Mouse (Mus musculus) embryonic facial prominence, embryonic 15.5 days (tissue): Measurements from ENCODE around the gene Galnt2. TPM values are rescaled to one million over a fixed set of nuclear protein-coding genes. Genes with fewer than 3 reads are reported as not detected.

Experiments used
- ATAC-seq: fragments of 200-750 bp; cut with Nextera tagmentation; 2 replicates; pipeline ENCODE4 v1.8.0; 2017; ENCODE audit warnings: low read depth, moderate TSS enrichment; ENCODE audit not compliant: insufficient number of reproducible peaks, low FRiP score, low TSS enrichment
- H3K27ac ChIP-seq: fragments of 300-500 bp; sonication (generic); replicated peaks from 2 replicates; pipeline ENCODE4 v1.5.1; 2015; ENCODE audit warnings: mild to moderate bottlenecking, inconsistent platforms
- H3K27me3 ChIP-seq: fragments of 300-500 bp; sonication (generic); 2 replicates; pipeline ENCODE4 v1.6.1; 2015; ENCODE audit warnings: inconsistent platforms
- H3K36me3 ChIP-seq: fragments of 300-500 bp; sonication (generic); 2 replicates; pipeline ENCODE4 v1.6.1; 2015; ENCODE audit warnings: mild to moderate bottlenecking, inconsistent platforms
- H3K4me1 ChIP-seq: fragments of 300-500 bp; sonication (generic); 2 replicates; pipeline ENCODE4 v1.6.1; 2015; ENCODE audit warnings: inconsistent platforms
- H3K4me2 ChIP-seq: fragments of 300-500 bp; sonication (generic); replicated peaks from 2 replicates; pipeline ENCODE4 v1.6.1; 2015; ENCODE audit warnings: mild to moderate bottlenecking, inconsistent platforms
- H3K4me3 ChIP-seq: fragments of 300-500 bp; sonication (generic); replicated peaks from 2 replicates; pipeline ENCODE4 v1.5.1; 2015; ENCODE audit warnings: mild to moderate bottlenecking, inconsistent platforms
- H3K9ac ChIP-seq: fragments of 300-500 bp; sonication (generic); 2 replicates; pipeline ENCODE4 v1.6.1; 2015; ENCODE audit warnings: inconsistent platforms
- H3K9me3 ChIP-seq: fragments of 300-500 bp; sonication (generic); replicated peaks from 2 replicates; pipeline ENCODE4 v1.6.1; 2016; ENCODE audit warnings: inconsistent platforms
- WGBS: fragments of 180-500 bp; shearing (Covaris S2); methylation state at CpG from one replicate; pipeline ENCODE4 v1.1.7; 2015; 5-methylcytosine and 5-hydroxymethylcytosine counted together
- polyA plus RNA-seq: library from polyadenylated mRNA; unstranded; fragments of >200 nt; fragmentation: Nextera tagmentation; extraction: Ambion mirVana; gene quantifications from 2 replicates; pipeline ENCODE4 v1.2.1, GENCODE M21; 2015

The Galnt2 gene
- polyA plus RNA-seq, 1 experiment from 2014 or later, result 40.0 TPM

GRCm38 (mm10) chr8:124375168-124375567 lies 144.0 kb downstream of the Galnt2 start:
- no peaks in the 10 kb centered on the region for H3K27me3 ChIP-seq
- no peaks in the 10 kb centered on the region for H3K4me1 ChIP-seq
- H3K9me3 ChIP-seq, result no peaks in the 10 kb centered on the region
- H3K36me3 ChIP-seq, result no peaks in the 10 kb centered on the region
- H3K27ac ChIP-seq, result no peak overlapping the region
- no peak overlapping the region for H3K4me2 ChIP-seq
- H3K4me3 ChIP-seq, result no peak overlapping the region
- no peak overlapping the region for H3K9ac ChIP-seq
- no peak for ATAC-seq
- WGBS, result 79% methylated on average over 6 of the region's 6 CpGs

- no peak overlapping the region for H3K4me2 ChIP-seq
- H3K4me3 ChIP-seq, result no peak overlapping the region
- H3K9me3 ChIP-seq, result no peaks in the 10 kb centered on the region
- 85% methylated on average over 9 of the region's 9 CpGs for WGBS
- no peak overlapping the region for H3K27ac ChIP-seq
- no peak for ATAC-seq
- H3K36me3 ChIP-seq, result no peaks in the 10 kb centered on the region
- H3K27me3 ChIP-seq, result no peaks in the 10 kb centered on the region
- no peak overlapping the region for H3K9ac ChIP-seq
- no peaks in the 10 kb centered on the region for H3K4me1 ChIP-seq
These were observed 144.5 kb downstream of the Galnt2 start for GRCm38 (mm10) chr8:124375727-124376126.

GRCm38 (mm10) chr8:124376406-124376805 lies 145.2 kb downstream of the Galnt2 start:
- H3K27ac ChIP-seq, result no peak overlapping the region
- no peak overlapping the region for H3K9ac ChIP-seq
- no peak overlapping the region for H3K4me2 ChIP-seq
- H3K27me3 ChIP-seq, result no peaks in the 10 kb centered on the region
- no peak for ATAC-seq
- WGBS, result 84% methylated on average over 12 of the region's 12 CpGs
- H3K9me3 ChIP-seq, result no peaks in the 10 kb centered on the region
- no peaks in the 10 kb centered on the region for H3K4me1 ChIP-seq
- no peaks in the 10 kb centered on the region for H3K36me3 ChIP-seq
- H3K4me3 ChIP-seq, result no peak overlapping the region

- no peaks in the 10 kb centered on the region for H3K27me3 ChIP-seq
- H3K9me3 ChIP-seq, result no peaks in the 10 kb centered on the region
- WGBS, result 67% methylated on average over 6 of the region's 6 CpGs
- H3K36me3 ChIP-seq, result no peaks in the 10 kb centered on the region
- peaks cover 3% of the 10 kb centered on the region; the same call in 1 of the 2 replicates for H3K4me1 ChIP-seq
- ATAC-seq, result no peak
- H3K9ac ChIP-seq, result no peak overlapping the region
- no peak overlapping the region for H3K4me2 ChIP-seq
- no peak overlapping the region for H3K4me3 ChIP-seq
- no peak overlapping the region for H3K27ac ChIP-seq
These were observed 148.1 kb downstream of the Galnt2 start for GRCm38 (mm10) chr8:124379289-124379688.

DNA sequence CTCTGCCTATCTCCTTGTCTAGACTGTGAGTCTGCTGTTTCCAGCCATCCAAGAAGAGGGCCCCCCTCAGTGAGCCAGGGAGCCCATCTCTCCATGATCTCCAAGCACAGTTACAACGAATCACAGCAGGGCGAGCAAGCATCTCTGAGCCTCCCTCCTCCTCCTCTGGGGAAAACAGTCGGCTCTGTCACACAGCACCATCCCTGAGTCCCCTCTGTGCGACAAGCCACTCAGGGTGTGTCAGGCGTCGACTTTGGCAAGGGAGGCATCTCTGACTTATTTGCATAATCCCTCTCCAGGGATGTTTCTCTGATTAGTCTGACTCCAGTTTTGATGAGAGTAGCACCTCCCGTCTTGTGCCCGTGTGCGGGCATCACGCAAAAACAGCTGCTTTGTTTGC lies 151.0 kb downstream of the Galnt2 start:
- Histone ChIP-seq H3K4me2 (no peak overlapping the region), H3K9ac (no peak overlapping the region), H3K4me1 (peaks cover 6% of the 10 kb centered on the region; the same call in 1 of the 2 replicates), H3K36me3 (no peaks in the 10 kb centered on the region), H3K9me3 (no peaks in the 10 kb centered on the region), H3K4me3 (no peak overlapping the region), H3K27me3 (no peaks in the 10 kb centered on the region), H3K27ac (no peak overlapping the region)
- no peak for ATAC-seq
- 56% methylated on average over 10 of the region's 10 CpGs for WGBS

DNA sequence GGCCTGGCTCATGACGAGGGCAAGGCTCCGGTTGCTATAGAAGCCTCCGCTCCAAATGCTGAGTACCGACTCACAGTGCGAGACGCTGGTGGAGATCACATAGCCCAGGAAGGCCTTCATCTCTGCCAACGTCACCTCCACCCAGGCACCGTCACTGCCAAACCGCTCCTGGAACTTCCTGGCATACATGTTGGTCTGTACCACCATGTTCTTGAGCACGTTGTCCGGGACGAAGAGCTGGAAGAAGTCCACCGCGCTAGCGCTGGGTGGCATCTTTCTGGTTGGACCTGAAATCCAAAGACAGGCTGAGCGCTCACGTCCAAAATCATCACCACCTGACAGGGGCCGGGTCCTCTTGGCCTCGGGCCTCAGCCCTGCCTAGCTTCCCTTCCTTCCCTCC lies 153.1 kb downstream of the Galnt2 start:
- Histone ChIP-seq H3K9ac (no peak overlapping the region), H3K27me3 (no peaks in the 10 kb centered on the region), H3K4me3 (no peak overlapping the region), H3K4me1 (peaks cover 6% of the 10 kb centered on the region; the same call in 1 of the 2 replicates), H3K9me3 (no peaks in the 10 kb centered on the region), H3K4me2 (no peak overlapping the region), H3K36me3 (no peaks in the 10 kb centered on the region), H3K27ac (no peak overlapping the region)
- no peak for ATAC-seq
- 92% methylated on average over 19 of the region's 19 CpGs for WGBS

GRCm38 (mm10) chr8:124386225-124386899 lies 155.2 kb downstream of the Galnt2 start:
- no peak overlapping the region for H3K4me2 ChIP-seq
- H3K9ac ChIP-seq, result no peak overlapping the region
- H3K9me3 ChIP-seq, result no peaks in the 10 kb centered on the region
- WGBS, result 83% methylated on average over 23 of the region's 23 CpGs
- H3K4me1 ChIP-seq, result peaks cover 6% of the 10 kb centered on the region; the same call in 1 of the 2 replicates
- H3K27ac ChIP-seq, result no peak overlapping the region
- H3K27me3 ChIP-seq, result no peaks in the 10 kb centered on the region
- ATAC-seq, result no peak
- no peaks in the 10 kb centered on the region for H3K36me3 ChIP-seq
- H3K4me3 ChIP-seq, result no peak overlapping the region

DNA sequence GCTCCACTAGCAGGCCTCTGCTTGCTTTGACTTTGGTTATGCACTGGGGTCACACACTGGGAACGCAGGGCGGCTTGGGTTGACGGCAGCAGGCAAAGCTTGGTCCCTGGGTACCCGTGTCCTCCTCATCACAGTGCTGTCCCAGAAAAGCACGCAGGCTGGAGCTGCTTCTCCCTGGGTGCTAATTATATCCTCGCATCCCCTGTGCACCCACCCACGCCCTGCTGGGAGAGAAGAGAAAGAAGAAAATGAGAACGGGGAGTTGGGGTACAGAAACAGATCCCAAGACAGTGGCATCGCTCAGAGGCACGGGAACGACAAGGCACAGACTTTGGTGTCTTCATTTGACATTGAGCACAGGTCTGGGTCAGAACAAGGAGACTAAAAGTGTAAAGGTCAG lies 158.3 kb downstream of the Galnt2 start:
- Histone ChIP-seq H3K27ac (no peak overlapping the region), H3K27me3 (no peaks in the 10 kb centered on the region), H3K4me1 (peaks cover 16% of the 10 kb centered on the region), H3K4me2 (no peak overlapping the region), H3K36me3 (no peaks in the 10 kb centered on the region), H3K4me3 (no peak overlapping the region), H3K9ac (no peak overlapping the region), H3K9me3 (no peaks in the 10 kb centered on the region)
- ATAC-seq, result no peak
- WGBS, result 84% methylated on average over 11 of the region's 11 CpGs

DNA sequence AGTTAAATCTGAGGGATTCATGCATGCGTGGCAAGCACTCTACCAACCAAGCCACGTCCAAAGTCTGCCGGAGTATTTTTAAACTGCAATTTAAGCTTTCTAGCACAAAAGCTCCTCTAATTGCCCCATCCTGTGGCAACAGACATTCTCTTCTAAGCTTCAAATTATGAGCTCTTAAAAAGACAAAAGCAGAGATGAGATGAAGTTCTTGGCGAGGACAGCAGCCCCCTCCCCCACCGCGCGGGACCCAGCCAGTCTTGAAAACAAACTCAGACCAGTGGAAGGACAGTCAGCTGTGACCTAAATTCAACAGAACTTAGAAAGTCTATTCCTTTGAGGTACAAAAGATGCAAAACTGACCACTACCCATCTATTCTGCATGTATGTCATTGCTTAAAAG lies 160.0 kb downstream of the Galnt2 start:
- Histone ChIP-seq H3K27ac (no peak overlapping the region), H3K4me1 (peaks cover 13% of the 10 kb centered on the region), H3K4me3 (no peak overlapping the region), H3K9ac (no peak overlapping the region), H3K36me3 (no peaks in the 10 kb centered on the region), H3K4me2 (no peak overlapping the region), H3K27me3 (no peaks in the 10 kb centered on the region), H3K9me3 (no peaks in the 10 kb centered on the region)
- no peak for ATAC-seq
- WGBS, result 80% methylated on average over 7 of the region's 7 CpGs

- Histone ChIP-seq H3K9ac (no peak overlapping the region), H3K36me3 (no peaks in the 10 kb centered on the region), H3K27me3 (no peaks in the 10 kb centered on the region), H3K9me3 (no peaks in the 10 kb centered on the region), H3K27ac (peak overlapping the region; percentile 12; the same call in 1 of the 2 replicates), H3K4me1 (peaks cover 15% of the 10 kb centered on the region), H3K4me2 (no peak overlapping the region), H3K4me3 (no peak overlapping the region)
- ATAC-seq, result no peak
- WGBS, result 36% methylated on average over 10 of the region's 10 CpGs
These were observed 161.3 kb downstream of the Galnt2 start for GRCm38 (mm10) chr8:124392271-124393012.

- ATAC-seq, result no peak
- no peaks in the 10 kb centered on the region for H3K36me3 ChIP-seq
- peaks cover 21% of the 10 kb centered on the region for H3K4me1 ChIP-seq
- H3K27ac ChIP-seq, result peak overlapping the region; percentile 12; the same call in 1 of the 2 replicates
- no peak overlapping the region for H3K4me3 ChIP-seq
- H3K27me3 ChIP-seq, result no peaks in the 10 kb centered on the region
- H3K4me2 ChIP-seq, result no peak overlapping the region
- 75% methylated on average over 5 of the region's 5 CpGs for WGBS
- H3K9me3 ChIP-seq, result no peaks in the 10 kb centered on the region
- H3K9ac ChIP-seq, result no peak overlapping the region
These were observed 161.8 kb downstream of the Galnt2 start for GRCm38 (mm10) chr8:124393013-124393412.
